In the genomic region with DNA sequence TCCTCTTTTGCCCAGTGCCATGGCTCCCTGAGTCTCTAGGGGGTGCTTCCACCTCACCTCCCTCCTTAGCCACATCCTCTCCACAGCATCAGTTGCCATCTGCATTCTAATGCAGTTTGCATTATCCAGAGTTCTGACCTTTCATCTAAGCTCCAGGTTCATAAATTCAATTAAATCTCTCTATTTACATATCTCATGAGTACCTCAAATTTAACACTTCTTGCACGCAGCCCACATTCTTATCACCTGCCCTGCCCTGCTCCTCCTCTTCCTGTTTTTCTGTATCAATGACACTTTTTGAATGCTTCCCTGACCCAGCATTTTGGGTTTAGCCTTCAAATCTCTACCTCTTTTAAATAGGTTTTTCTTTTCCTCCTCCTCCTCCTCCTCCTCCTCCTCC, we compare ENCODE assay signal across 28 mouse cellular contexts. TPM values are rescaled to one million over a fixed set of nuclear protein-coding genes. Genes with fewer than 3 reads are reported as not detected.
DNase-seq lines count a peak whose midpoint lies in the region; ATAC-seq lines count a peak whose summit lies in the region.
"Had no signal": no experiment of that assay in that cellular context is flagged by ENCODE, and none has a peak within 500 bp of the region (broad histone marks: within the 10 kb centered on the region; RNA-seq: fewer than 3 reads in every experiment).

No protein-coding gene starts in this region.

- no peak for DNase-seq in midbrain, embryonic 11.5 days (ENCODE audit: low spot score, missing footprints)
- DNase-seq in CD4-positive, CD25-positive, alpha-beta regulatory T cell, adult 2 months (ENCODE audit: low read depth, low spot score) = peak; percentile 53
- no peak for DNase-seq in kidney, postnatal 4 days
- no peak for DNase-seq in right cerebral cortex, adult 2 months (ENCODE audit: low spot score in 2 of 2)
- DNase-seq: adrenal gland, adult 2 months; cerebellum, adult 11-12 months; cerebellum, postnatal 36 days; gastrocnemius, adult 2 months; heart, postnatal 10 days; lung, adult 2 months; midbrain, embryonic 14.5 days had no signal

- no peak overlapping the region for H3K9ac ChIP-seq in midbrain, embryonic 15.5 days
- H3K9ac ChIP-seq in midbrain, embryonic 11.5 days (ENCODE audit: low read length) = no peak overlapping the region
- no peak overlapping the region for H3K9ac ChIP-seq in kidney, embryonic 16.5 days (replicated peaks; ENCODE audit: low read length)
- H3K9ac ChIP-seq: hindbrain, embryonic 13.5 days; kidney, embryonic 15.5 days; neural tube, embryonic 12.5 days; stomach, embryonic 15.5 days had no signal

- no peaks in the 10 kb centered on the region for H3K4me1 ChIP-seq in midbrain, embryonic 15.5 days
- H3K4me1 ChIP-seq in midbrain, embryonic 11.5 days (ENCODE audit: control insufficient read depth, insufficient read depth, low read length) = no peaks in the 10 kb centered on the region
- H3K4me1 ChIP-seq in kidney, embryonic 16.5 days (ENCODE audit: insufficient read depth, low read length) = no peaks in the 10 kb centered on the region
- H3K4me1 ChIP-seq: hindbrain, embryonic 13.5 days; kidney, embryonic 15.5 days; limb, embryonic 10.5 days; neural tube, embryonic 12.5 days; stomach, embryonic 15.5 days had no signal

- H3K4me2 ChIP-seq in midbrain, embryonic 15.5 days = no peak overlapping the region
- no peak overlapping the region for H3K4me2 ChIP-seq in midbrain, embryonic 11.5 days
- no peak overlapping the region for H3K4me2 ChIP-seq in kidney, embryonic 16.5 days (replicated peaks; ENCODE audit: low read depth, low read length)
- H3K4me2 ChIP-seq: hindbrain, embryonic 13.5 days; kidney, embryonic 15.5 days; liver, embryonic 11.5 days; neural tube, embryonic 12.5 days; stomach, embryonic 15.5 days had no signal

- 73% methylated on average over 1 of the region's 1 CpGs for WGBS in midbrain, embryonic 15.5 days
- 90% methylated on average over 1 of the region's 1 CpGs for WGBS in midbrain, embryonic 11.5 days
- 54% methylated on average over 1 of the region's 1 CpGs for WGBS in kidney, embryonic 16.5 days

- no peak overlapping the region for H3K4me3 ChIP-seq in midbrain, embryonic 15.5 days
- H3K4me3 ChIP-seq in midbrain, embryonic 11.5 days (ENCODE audit: low read depth, low read length) = no peak overlapping the region
- H3K4me3 ChIP-seq in kidney, embryonic 16.5 days (ENCODE audit: low read length) = no peak overlapping the region
- H3K4me3 ChIP-seq: erythroblast, embryonic 14.5 days; gastrocnemius, adult 2 months; hindbrain, embryonic 13.5 days; kidney, embryonic 15.5 days; limb, embryonic 10.5 days; neural tube, embryonic 12.5 days; stomach, embryonic 15.5 days had no signal

- no peaks in the 10 kb centered on the region for H3K27me3 ChIP-seq in midbrain, embryonic 15.5 days (replicated peaks)
- H3K27me3 ChIP-seq in midbrain, embryonic 11.5 days (ENCODE audit: control insufficient read depth, insufficient read depth, low read length) = no peaks in the 10 kb centered on the region
- H3K27me3 ChIP-seq in kidney, embryonic 16.5 days (ENCODE audit: insufficient read depth, low read length) = no peaks in the 10 kb centered on the region
- H3K27me3 ChIP-seq: hindbrain, embryonic 13.5 days; kidney, embryonic 15.5 days; neural tube, embryonic 12.5 days; stomach, embryonic 15.5 days had no signal

- H3K27ac ChIP-seq in midbrain, embryonic 15.5 days = no peak overlapping the region
- H3K27ac ChIP-seq in midbrain, embryonic 11.5 days (ENCODE audit: low read depth, low read length) = no peak overlapping the region
- no peak overlapping the region for H3K27ac ChIP-seq in kidney, embryonic 16.5 days (ENCODE audit: low read length)
- H3K27ac ChIP-seq: gastrocnemius, adult 2 months; hindbrain, embryonic 13.5 days; kidney, embryonic 15.5 days; limb, embryonic 10.5 days; macrophage; neural tube, embryonic 12.5 days; stomach, embryonic 15.5 days had no signal

- ATAC-seq in midbrain, embryonic 15.5 days (replicated peaks) = 0 out of 2 replicates have a peak, but pooled peaks have one; percentile 39
- ATAC-seq in midbrain, embryonic 11.5 days (ENCODE audit: low FRiP score) = no peak
- peak; percentile 33; the same call in 1 of the 2 replicates for ATAC-seq in common myeloid progenitor, adult 5-6 weeks (replicated peaks; ENCODE audit: low read depth, poor library complexity, severe bottlenecking)
- peak; percentile 20; the same call in 1 of the 2 replicates for ATAC-seq in neutrophil, adult 5-6 weeks (ENCODE audit: extremely low read depth, insufficient number of reproducible peaks, low FRiP score, poor library complexity, severe bottlenecking)
- no peak for ATAC-seq in kidney, embryonic 16.5 days (ENCODE audit: low FRiP score, low TSS enrichment)
- ATAC-seq: forebrain, embryonic 16.5 days; intestine, embryonic 16.5 days had no signal

- H3K36me3 ChIP-seq in midbrain, embryonic 15.5 days (replicated peaks) = no peaks in the 10 kb centered on the region
- H3K36me3 ChIP-seq in midbrain, embryonic 11.5 days (ENCODE audit: control insufficient read depth, insufficient read depth, low read length) = no peaks in the 10 kb centered on the region
- H3K36me3 ChIP-seq in kidney, embryonic 16.5 days (ENCODE audit: insufficient read depth, low read length) = no peaks in the 10 kb centered on the region
- H3K36me3 ChIP-seq: hindbrain, embryonic 13.5 days; kidney, embryonic 15.5 days; limb, embryonic 10.5 days; neural tube, embryonic 12.5 days; stomach, embryonic 15.5 days had no signal

- H3K9me3 ChIP-seq in midbrain, embryonic 15.5 days = no peaks in the 10 kb centered on the region
- no peaks in the 10 kb centered on the region for H3K9me3 ChIP-seq in midbrain, embryonic 11.5 days (ENCODE audit: control insufficient read depth, low read length)
- no peaks in the 10 kb centered on the region for H3K9me3 ChIP-seq in kidney, embryonic 16.5 days (ENCODE audit: low read length)
- H3K9me3 ChIP-seq: hindbrain, embryonic 13.5 days; kidney, embryonic 15.5 days; limb, embryonic 10.5 days; neural tube, embryonic 12.5 days; stomach, embryonic 15.5 days had no signal

RNA-seq across cellular contexts. Expression of a gene that starts 50.2 kb away (rescaled TPM):
- 0.13 TPM in 1 of 2 replicates, not detected in the other for polyA plus RNA-seq in midbrain, embryonic 15.5 days (2015; fragmentation: Nextera tagmentation; extraction: Ambion mirVana)
- polyA plus RNA-seq in midbrain, embryonic 11.5 days (2014; fragmentation: Nextera tagmentation; extraction: Ambion mirVana) = not detected in 2 replicates
- total RNA-seq in common myeloid progenitor, adult 5-6 weeks (2017) = 0.27 and 0.92 TPM in 2 replicates
- total RNA-seq in neutrophil, adult 5-6 weeks (2017) = 52.5 and 53.9 TPM in 2 replicates
- polyA plus RNA-seq in kidney, embryonic 16.5 days (2015; fragmentation: Nextera tagmentation; extraction: Ambion mirVana) = 0.06 and 0.31 TPM in 2 replicates
- total RNA-seq: ES-E14; gastrocnemius, adult 2 months; layer of hippocampus, adult 18-20 months had no signal
- polyA plus RNA-seq: embryonic facial prominence, embryonic 11.5 days; erythroblast, embryonic 14.5 days; forebrain, embryonic 16.5 days; hindbrain, embryonic 13.5 days; limb, embryonic 10.5 days; liver, embryonic 11.5 days; neural tube, embryonic 12.5 days had no signal

Comparison
In these comparisons a context has a peak if more than half of its experiments do, and no peak if none do; other contexts are left out.
1. ATAC-seq: peak in midbrain, embryonic 15.5 days (single experiment), common myeloid progenitor, adult 5-6 weeks (single experiment) and neutrophil, adult 5-6 weeks (single experiment); none in midbrain, embryonic 11.5 days (single experiment) and kidney, embryonic 16.5 days (single experiment).